Mouse (Mus musculus) right cerebral cortex, postnatal 25 days (tissue): ENCODE measurements around the gene Ahdc1.

Experiments used
- DNase-seq: peaks from one replicate; pipeline ENCODE4 v3.0.0; 2022

The Ahdc1 gene

GRCm38 (mm10) chr4:133057389-133058122, 46.5 kb downstream of the Ahdc1 start:
- DNase-seq: no peak

DNA sequence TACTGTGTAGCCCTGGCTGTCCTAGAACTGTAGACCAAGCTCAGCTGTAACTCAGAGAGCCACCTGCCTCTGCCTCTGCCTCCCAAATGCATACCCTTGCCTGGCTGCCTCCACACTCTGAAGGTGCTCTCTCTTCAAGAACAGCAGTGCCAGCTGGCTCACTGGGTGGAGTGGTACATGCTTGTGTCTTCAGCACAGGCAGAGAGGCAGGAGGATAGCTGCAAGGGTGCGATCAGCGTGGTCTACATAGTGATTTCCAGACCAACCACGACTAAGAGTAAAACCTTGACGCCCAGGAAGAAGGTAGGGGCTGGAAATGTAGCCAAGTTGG, 47.0 kb downstream of the Ahdc1 start:
- DNase-seq: no peak

DNA sequence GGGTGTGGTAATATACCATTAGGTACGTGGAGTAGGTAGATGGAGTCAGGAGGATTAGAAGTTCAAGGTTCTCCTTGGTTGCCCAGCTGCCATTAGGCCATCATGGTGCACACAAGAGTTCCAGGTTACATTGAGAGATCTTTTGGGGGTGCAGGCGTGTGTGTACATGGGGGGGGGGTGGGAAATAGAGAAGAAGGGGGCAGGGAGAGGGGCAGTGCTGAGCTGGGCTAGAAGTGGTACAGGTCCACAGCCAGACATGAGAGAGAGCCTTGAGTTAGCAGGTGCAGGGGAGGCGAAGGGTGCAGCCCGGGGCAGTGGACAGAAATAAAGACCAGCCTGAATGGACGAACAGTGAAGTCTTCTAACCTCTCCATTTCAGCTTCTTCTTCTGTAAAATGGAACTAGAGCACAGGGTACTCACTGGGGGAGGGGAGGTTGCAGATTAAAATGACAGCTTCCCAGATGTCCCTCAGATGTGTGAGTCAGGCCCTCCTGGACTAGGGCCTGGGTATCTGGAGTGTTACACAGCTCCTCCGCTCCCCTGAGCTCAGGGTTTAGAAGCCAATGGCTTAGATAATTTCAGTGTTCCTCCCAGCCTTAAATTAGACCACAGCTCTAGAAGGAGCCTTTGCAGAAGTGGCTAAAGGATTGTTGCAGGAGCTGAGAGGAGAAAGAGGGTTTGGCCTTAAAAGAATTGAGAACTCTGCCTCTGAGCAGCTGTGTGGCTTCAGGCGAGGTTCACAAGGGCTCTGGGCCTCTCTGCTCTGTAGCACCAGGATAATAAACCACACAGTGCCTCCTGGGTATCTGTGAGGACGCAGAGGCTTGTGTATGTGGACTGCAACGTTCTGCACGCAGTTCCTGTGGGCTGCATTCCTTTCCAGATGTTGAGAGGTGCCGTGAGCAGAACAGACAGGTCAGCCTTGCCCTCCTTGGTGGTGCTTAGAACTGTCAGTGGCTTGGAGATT, 47.7 kb downstream of the Ahdc1 start:
- no peak for DNase-seq

DNA sequence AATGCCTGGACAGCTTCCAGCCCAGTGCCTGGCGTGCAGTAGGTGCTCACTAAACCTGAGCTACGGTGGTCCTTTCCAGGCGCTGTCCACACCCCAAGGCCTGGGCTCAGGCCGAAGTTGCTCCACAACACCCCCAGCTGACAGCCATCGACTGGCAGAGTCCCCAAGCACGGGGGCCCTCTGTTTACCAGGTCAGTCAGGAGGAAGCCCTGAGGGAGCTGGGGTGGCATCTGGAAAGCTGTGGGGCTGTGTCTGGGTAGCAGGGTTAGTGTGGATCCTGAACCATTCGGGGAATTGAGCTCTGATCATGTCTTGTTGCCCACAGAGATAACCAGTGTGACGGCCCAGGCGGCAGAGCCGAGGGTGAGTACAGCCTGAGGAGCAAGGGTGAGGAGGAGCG, 49.6 kb downstream of the Ahdc1 start:
- no peak for DNase-seq

DNA sequence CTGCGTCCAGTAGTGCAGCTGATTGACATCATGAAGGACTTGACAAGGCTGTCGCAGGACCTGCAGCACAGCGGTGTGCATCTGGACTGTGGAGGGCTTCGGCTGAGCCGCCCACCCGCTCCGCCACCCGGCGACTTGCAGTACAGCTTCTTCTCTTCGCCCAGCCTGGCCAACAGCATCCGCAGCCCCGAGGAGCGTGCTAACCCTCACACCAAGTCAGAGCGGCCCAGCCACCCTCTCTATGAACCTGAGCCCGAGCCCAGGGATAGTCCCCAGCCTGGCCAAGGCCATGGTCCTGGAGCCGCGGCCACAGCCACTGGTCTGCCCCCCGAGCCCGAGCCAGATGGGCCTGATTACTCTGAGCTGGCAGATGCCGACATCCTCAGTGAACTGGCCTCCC, 50.7 kb downstream of the Ahdc1 start:
- no peak for DNase-seq

GRCm38 (mm10) chr4:133062286-133062685, 51.2 kb downstream of the Ahdc1 start:
- no peak for DNase-seq

DNA sequence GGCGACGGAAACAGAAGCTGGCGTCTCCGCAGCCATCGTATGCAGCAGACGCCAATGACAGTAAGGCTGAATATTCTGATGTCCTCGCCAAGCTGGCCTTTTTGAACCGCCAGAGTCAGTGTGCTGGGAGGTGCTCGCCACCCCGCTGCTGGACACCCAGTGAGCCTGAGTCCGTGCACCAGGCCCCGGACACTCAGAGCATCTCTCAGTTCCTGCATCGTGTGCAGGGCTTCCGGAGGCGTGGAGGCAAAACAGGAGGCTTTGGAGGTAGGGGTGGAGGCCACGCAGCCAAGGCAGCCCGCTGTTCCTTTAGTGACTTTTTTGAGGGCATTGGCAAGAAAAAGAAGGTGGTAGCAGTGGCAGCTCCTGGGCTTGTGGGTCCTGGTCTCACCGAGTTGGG, 52.1 kb downstream of the Ahdc1 start:
- no peak for DNase-seq

DNA sequence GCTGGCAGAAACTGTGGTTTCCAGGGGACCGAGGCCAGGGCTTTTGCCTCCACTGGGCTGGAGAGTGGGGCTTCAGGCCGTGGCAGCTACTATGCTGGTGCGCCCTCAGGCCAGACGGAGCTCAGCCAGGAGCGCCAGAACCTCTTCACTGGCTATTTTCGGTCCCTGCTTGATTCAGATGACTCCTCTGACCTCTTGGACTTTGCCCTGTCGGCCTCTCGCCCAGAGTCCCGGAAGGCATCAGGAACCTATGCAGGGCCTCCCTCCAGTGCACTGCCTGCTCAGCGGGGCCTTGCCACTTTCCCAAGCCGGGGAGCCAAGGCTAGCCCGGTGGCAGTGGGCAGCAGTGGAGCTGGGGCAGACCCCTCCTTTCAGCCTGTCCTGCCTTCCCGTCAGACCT, 52.7 kb downstream of the Ahdc1 start:
- no peak for DNase-seq

GRCm38 (mm10) chr4:133064791-133065190, 53.7 kb downstream of the Ahdc1 start:
- DNase-seq: no peak

DNA sequence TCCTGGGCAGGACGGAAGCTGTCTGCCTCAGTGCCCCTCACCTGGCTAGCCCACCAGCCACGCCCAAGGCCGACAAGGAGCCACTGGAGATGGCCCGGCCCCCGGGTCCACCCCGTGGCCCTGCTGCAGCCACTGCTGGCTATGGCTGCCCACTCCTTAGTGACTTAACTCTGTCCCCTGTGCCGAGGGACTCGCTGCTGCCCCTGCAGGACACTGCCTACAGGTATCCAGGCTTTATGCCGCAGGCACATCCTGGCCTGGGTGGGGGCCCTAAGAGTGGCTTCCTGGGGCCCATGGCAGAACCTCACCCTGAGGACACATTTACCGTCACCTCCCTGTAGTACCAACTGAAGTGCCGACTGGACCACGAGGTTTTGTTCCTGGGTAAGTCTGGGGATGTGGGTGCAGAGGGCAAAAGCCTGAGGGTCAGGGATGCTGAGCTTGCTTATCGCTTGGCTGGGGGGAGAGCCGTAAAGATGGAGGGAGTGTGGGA, 54.9 kb downstream of the Ahdc1 start:
- no peak for DNase-seq

DNA sequence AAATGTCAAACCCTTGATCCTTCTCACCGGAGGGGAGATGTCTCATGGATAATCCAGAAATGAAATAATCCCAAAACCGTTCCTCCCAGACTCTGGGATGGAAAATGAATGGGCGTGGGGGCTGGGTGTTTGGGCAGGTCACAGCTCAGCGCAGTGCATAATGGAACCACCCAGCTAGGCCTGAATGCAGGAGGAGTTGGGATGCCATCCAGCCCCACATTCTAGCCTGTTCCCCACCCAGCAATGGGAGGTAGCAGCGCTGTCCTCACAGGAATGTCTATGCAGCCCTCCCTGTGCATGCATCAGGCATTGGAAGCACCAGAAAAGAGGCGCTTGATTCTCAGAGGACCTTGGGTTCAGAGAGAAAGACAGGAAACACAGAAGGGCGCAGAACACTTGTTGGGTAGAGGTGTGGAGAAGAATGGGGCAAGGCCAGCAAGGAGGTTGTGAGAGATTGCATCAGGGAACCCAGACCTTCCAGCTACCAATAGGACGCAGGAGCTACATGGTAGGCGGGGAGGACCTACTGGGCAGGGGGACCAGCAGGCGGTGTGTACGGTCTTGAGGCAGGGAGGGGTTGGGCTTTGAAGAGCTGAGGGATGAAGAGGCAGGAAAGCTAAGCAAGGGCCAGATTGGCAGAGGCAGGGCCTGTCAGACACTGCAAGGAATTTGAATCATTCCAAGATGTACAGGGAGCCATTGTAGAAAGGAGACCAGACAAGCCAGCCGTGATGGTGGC, 57.5 kb downstream of the Ahdc1 start:
- DNase-seq: no peak

GRCm38 (mm10) chr4:133070388-133070787, 59.3 kb downstream of the Ahdc1 start:
- DNase-seq: no peak

GRCm38 (mm10) chr4:133070821-133071372, 59.8 kb downstream of the Ahdc1 start:
- DNase-seq: no peak

GRCm38 (mm10) chr4:133073192-133073591, 62.1 kb downstream of the Ahdc1 start:
- no peak for DNase-seq

- DNase-seq: no peak
Measured at GRCm38 (mm10) chr4:133074070-133074819, 63.2 kb downstream of the Ahdc1 start.

DNA sequence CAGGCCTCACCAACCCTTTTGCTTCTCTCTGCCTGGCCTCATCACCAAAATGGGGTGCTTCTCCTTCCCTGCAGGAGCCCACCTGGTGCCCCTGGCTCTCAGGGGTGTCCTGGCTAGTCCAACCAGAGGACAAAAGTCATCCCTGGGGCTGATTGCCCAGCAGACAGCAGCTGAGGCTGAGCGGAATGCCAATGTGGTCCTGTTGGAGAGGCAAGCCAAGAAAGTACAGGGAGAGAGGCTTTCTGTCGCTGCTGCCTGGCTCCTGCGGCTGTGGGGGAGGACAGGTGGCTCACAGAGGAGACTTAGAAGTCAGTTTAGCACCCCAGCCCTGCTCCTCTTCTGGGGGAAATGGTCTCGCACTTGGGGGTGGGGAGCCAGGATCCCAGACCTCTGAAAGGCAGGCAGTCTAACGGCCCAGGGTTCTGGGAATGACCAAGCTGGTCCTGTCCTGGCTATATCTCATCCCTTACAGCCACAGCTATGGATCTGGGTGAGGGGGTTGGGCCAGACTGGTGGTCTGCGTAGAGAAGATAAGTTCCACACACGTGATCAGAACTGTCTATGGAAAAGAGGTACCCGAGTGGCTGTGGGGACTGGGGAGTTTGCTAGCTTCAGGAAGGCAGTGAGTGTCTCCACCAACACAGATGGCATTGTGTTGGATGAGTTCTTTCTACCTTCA, 64.0 kb downstream of the Ahdc1 start:
- no peak for DNase-seq

DNA sequence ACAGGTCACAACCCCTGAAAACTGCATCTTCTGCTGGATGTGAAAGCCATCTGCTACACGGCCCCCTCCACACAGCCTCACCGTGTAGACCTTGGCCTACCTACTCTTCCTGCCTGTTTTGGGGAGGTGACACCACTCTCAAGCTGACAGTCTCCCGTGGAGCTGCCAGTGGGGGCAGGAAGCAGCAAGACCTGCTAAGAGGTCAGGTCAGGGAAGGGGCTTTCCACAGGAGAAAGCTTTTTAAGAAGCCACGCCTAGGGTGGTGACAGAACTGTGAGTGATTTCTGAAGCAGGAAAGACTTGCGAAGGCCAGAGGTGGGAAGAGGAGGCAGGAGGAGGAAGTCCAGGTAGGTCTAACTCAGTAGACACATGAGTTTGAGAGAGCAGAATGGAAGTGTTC, 67.9 kb downstream of the Ahdc1 start:
- DNase-seq: no peak

- no peak for DNase-seq
Measured at GRCm38 (mm10) chr4:133079416-133080113, 68.5 kb downstream of the Ahdc1 start.

GRCm38 (mm10) chr4:133080862-133081261, 69.8 kb downstream of the Ahdc1 start:
- DNase-seq: no peak

DNA sequence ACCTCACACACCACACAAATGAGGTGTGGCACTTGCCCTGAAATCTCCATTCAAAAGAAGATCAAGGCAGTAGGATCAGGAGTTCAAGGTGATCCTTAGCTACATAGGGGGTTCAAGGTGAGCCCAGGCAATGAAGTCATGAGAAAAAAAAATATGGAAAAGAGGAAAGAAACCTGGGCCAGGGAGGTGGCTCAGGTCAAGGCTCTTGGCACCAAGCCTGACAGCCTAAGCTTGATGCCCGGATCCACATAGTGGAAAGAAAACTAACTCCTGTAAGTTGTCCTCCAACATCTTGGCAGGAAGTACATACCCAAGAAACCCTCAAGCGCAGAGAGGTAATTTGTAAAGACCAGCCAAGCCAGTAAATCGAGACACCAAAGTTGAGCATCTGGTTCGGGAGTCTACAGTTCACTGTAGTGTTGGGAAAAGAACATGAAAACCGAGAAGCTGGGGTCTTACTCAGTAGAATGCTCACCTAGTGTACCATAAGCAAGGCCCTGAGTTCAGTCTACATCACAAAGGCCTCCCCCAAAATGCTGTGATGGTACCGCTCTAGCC, 71.2 kb downstream of the Ahdc1 start:
- DNase-seq: no peak
